Mouse (Mus musculus) A20 (cell line): ENCODE measurements around the gene Mmd2.

ENCODE experiments used
- DNase-seq: peaks from one replicate; pipeline ENCODE4 v3.0.0-alpha.2; 2011; ENCODE audit warnings: low read depth, low spot score

Mmd2 gene

GRCm38 (mm10) chr5:142608259-142608988, at the start of gene Mmd2:
Mmd2 (minus strand) TSS chr5:142608800.
- DNase-seq = no peak

- DNase-seq = no peak
Measured at GRCm38 (mm10) chr5:142652266-142652665, 43.7 kb upstream of the Mmd2 start.

GRCm38 (mm10) chr5:142650794-142651497, 42.3 kb upstream of the Mmd2 start:
- DNase-seq = no peak

GRCm38 (mm10) chr5:142650390-142650789, 41.8 kb upstream of the Mmd2 start:
- no peak for DNase-seq

- DNase-seq = no peak
Measured at GRCm38 (mm10) chr5:142649460-142650050, 41.0 kb upstream of the Mmd2 start.

- no peak for DNase-seq
Measured at GRCm38 (mm10) chr5:142648162-142648561, 39.6 kb upstream of the Mmd2 start.

GRCm38 (mm10) chr5:142641331-142642051, 32.9 kb upstream of the Mmd2 start:
- peak; percentile 80 for DNase-seq

- no peak for DNase-seq
Measured at GRCm38 (mm10) chr5:142640088-142640487, 31.5 kb upstream of the Mmd2 start.

- no peak for DNase-seq
Measured at GRCm38 (mm10) chr5:142637823-142638222, 29.2 kb upstream of the Mmd2 start.

- DNase-seq = peak; percentile 56
Measured at GRCm38 (mm10) chr5:142630224-142630623, 21.6 kb upstream of the Mmd2 start.

GRCm38 (mm10) chr5:142629663-142630025, 21.0 kb upstream of the Mmd2 start:
- DNase-seq = no peak

GRCm38 (mm10) chr5:142628726-142629662, 20.4 kb upstream of the Mmd2 start:
- DNase-seq = peak; percentile 98

- no peak for DNase-seq
Measured at GRCm38 (mm10) chr5:142627398-142627797, 18.8 kb upstream of the Mmd2 start, which contains the start of gene Wipi2. Wipi2 (plus strand) TSS chr5:142627698.

- DNase-seq = no peak
Measured at GRCm38 (mm10) chr5:142623080-142623479, 14.5 kb upstream of the Mmd2 start.

GRCm38 (mm10) chr5:142622134-142622533, 13.5 kb upstream of the Mmd2 start:
- DNase-seq = no peak

GRCm38 (mm10) chr5:142621421-142621820, 12.8 kb upstream of the Mmd2 start:
- no peak for DNase-seq

- peak; percentile 60 for DNase-seq
Measured at GRCm38 (mm10) chr5:142619866-142620265, 11.3 kb upstream of the Mmd2 start.

- no peak for DNase-seq
Measured at GRCm38 (mm10) chr5:142616326-142616725, 7.7 kb upstream of the Mmd2 start.

GRCm38 (mm10) chr5:142615638-142616037, 7.0 kb upstream of the Mmd2 start:
- no peak for DNase-seq

GRCm38 (mm10) chr5:142614513-142614912, 5.9 kb upstream of the Mmd2 start:
- DNase-seq = no peak

- DNase-seq = no peak
Measured at GRCm38 (mm10) chr5:142610362-142610761, 1.8 kb upstream of the Mmd2 start.
